10 mouse cellular contexts compared by ENCODE assay signal in the genomic region with DNA sequence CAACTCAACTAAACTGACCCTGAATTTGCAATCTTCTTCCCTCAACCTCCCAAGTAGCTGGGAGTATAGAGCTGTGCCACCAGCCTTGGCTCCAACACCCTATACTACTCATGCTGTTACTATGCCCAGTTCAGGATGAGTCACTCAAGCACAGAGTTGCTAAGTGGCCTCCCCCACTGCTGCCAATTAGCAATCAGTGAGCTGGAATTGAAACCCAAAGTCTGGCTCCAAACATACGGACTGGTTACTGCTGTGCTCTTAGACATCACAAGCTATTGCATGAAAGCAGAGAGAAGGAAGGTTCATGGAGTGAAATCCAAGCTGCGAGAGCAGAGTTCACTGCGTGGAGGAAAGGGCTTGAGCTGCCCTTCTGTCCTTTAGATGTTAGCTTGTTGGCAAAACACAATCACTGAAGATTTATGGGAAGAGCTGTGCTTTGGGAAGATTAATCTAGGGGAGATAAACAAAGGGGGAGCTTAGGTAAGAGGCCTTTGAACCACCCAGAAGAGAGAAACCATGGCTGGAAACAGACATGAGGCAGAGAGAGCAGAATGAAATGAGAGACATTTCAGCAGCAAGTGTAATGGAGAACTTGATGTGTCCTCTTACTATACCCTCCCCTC. TPM values are rescaled to one million over a fixed set of nuclear protein-coding genes. Genes with fewer than 3 reads are reported as not detected.
DNase-seq lines count a peak whose midpoint lies in the region.
"Had no signal": no experiment of that assay in that cellular context is flagged by ENCODE, and none has a peak within 500 bp of the region (broad histone marks: within the 10 kb centered on the region; RNA-seq: fewer than 3 reads in every experiment).

No protein-coding gene starts in this region.

- DNase-seq in adrenal gland, adult (ENCODE audit: inconsistent age in 2 of 2, low spot score in 1 of 2) = peak; percentile 42 to 81
- DNase-seq in adrenal gland, postnatal 4 days (ENCODE audit: low spot score in 2 of 2) = no peak
- DNase-seq in heart, postnatal 10 days = peak; percentile 20 to 39
- DNase-seq in heart, postnatal 36 days = no peak
- DNase-seq in 3134 (ENCODE audit: extremely low read depth, insufficient read length, low spot score) = peak; percentile 48
- DNase-seq in adrenal gland, postnatal 36 days = peak; percentile 50
- DNase-seq in spleen, postnatal 14 days (ENCODE audit: low spot score in 2 of 2) = no peak
- DNase-seq in thymus, postnatal 0 days (ENCODE audit: low spot score) = no peak
- DNase-seq: lung, embryonic 14.5 days; thymus, adult 18-20 months had no signal

- intact Hi-C loops in heart, postnatal 10 days (cut with DNase I) = no loop called here
- intact Hi-C loops in heart, postnatal 36 days (cut with DNase I) = no loop called here

RNA-seq across cellular contexts. Expression of gene Lamp2, which starts 27.3 kb away (rescaled TPM):
- 100 to 1,000 TPM; 173 to 184 TPM for total RNA-seq in adrenal gland, postnatal 4 days (2021)
- 100 to 1,000 TPM; 154 to 161 TPM for total RNA-seq in heart, postnatal 10 days (2021)
- total RNA-seq in heart, postnatal 36 days (2021) = 100 to 1,000 TPM; 140 to 146 TPM
- 100 to 1,000 TPM; 259 to 268 TPM for total RNA-seq in adrenal gland, postnatal 36 days (2021)
- 220 and 244 TPM in 2 replicates for polyA plus RNA-seq in thymus, postnatal 0 days (2015; fragmentation: Nextera tagmentation; extraction: Ambion mirVana)

Comparison
In these comparisons a context has a peak if more than half of its experiments do, and no peak if none do; other contexts are left out.
1. DNase-seq: peak in adrenal gland, adult (2 of 2), heart, postnatal 10 days (2 of 2), 3134 (single experiment) and adrenal gland, postnatal 36 days (2 of 2); none in adrenal gland, postnatal 4 days (0 of 2), heart, postnatal 36 days (0 of 2), spleen, postnatal 14 days (0 of 2) and thymus, postnatal 0 days (single experiment).